Mouse (Mus musculus) gastrocnemius, postnatal 4 days (tissue): ENCODE results near the gene C77080. TPM values are rescaled to one million over a fixed set of nuclear protein-coding genes. Genes with fewer than 3 reads are reported as not detected.
A peak's percentile ranks its signal among the peaks of the same experiment; 100 is the strongest.
"Not testable (repeated sequence)": the region's sequence is repeated elsewhere in the genome, so short reads cannot be mapped to it uniquely, and the experiment has no call there.

Experiments
- DNase-seq, 2 experiments: peaks; one replicate each; pipeline ENCODE4 v3.0.0; 2021 to 2022; ENCODE audit warnings: low spot score in 2 of 2, mixed read lengths in 2 of 2
- total RNA-seq, 2 experiments: library from RNA; stranded (reverse); gene quantifications; 2 replicates each; pipeline ENCODE4 v1.2.3; 2021

The C77080 gene
- total RNA-seq, 2 experiments from 2014 or later, result 8.2 to 9.7 TPM

GRCm38 (mm10) chr4:129221097-129222010 lies 39.9 kb downstream of the C77080 start:
- DNase-seq, result no peak

- DNase-seq, result no peak
Measured at GRCm38 (mm10) chr4:129220376-129221089, 40.7 kb downstream of the C77080 start.

DNA sequence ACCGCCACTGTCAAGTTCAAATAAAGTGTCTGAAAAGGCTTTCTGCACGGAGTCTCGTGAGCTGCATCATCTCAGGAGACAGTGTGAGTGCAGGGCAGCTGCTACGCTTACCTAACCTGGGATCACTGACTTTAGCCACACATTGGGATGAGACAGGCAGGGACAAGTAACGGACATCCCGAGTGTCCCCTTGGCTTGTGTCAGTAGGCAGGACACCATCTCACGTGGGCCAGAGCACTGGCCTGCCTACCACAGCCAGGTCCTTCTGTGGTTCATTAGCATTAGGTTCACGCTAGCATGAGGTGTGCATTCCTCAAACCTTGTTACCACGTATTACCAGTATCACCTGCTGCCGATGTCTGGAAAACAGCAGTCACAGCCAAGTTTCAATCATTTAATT lies 42.0 kb downstream of the C77080 start:
- no peak for DNase-seq

- no peak for DNase-seq
Measured at GRCm38 (mm10) chr4:129218569-129219175, 42.5 kb downstream of the C77080 start.

DNA sequence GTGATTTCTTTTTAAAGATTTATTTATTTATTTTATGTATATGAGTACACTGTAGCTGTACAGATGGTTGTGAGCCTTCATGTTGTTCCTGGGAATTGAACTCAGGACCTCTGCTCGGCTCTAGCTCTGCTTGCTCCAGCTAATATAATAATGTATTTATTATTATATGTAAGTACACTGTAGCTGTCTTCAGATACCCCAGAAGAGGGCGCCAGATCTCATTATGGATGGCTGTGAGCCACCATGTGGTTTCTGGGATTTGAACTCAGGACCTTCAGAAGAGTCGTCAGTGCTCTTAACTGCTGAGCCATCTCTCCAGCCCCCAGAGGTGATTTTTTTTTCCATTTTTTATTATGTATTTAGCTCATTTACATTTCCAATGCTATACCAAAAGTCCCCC lies 48.7 kb downstream of the C77080 start:
- DNase-seq, result not testable (repeated sequence)

DNA sequence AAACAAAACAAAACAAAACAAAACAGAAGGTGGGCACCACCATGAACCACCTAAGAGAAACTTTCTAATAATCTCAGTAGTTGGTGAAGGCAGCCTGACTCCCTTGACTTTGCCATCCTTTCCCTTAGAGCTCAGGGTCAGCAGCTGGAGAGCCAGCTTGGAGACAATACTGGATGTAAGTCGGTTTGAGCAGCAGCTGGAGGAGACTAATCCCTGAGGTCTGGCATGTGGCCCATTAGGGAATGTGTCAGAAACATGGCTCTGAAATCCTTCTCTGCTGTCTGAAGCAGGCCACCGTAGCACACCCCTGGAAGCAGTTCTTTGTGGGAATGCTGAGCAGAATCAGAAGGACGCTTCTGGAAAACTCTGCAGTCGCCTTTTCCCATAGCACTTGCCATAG lies 49.7 kb downstream of the C77080 start:
- DNase-seq, result peak in 1 of 2 experiments; percentile 68

DNA sequence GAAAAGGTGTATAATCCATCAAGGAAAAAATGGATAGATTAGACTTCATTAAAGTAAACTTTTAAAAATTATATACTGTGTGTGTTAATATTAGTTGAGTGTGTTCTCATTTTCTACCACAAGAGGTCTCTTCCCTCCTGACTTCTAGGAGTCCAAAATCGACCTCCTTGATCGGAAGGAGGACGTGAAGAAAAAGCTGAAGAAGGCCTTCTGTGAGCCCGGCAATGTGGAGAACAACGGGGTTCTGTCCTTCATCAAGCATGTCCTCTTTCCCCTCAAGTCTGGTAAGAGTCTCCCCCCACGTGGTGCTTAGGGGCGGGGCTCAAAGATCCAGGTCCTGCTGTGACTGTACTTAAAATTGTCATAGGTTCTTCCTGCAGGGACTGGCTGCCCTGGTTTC lies 51.7 kb downstream of the C77080 start:
- DNase-seq, result no peak

DNA sequence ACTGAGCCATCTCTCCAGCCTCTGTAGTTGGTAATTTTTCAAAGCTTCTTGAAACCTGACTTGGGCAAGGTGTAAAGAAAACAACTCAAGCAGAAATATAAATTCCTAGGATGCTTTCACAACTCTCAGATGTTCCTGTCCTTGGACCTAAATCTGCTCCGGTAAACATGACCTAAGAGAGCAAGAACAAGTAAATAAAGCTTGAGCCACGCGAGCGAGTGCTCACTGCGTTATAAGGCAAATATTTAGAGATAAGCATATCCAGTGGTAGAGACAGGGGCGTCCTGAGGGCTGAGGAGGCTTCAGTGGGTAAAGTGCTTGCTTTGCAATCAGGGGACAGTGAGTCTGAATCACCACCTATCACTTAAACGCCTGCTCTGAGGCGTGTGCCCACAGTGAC lies 54.4 kb downstream of the C77080 start:
- no peak for DNase-seq

- no peak for DNase-seq
Measured at GRCm38 (mm10) chr4:129204655-129205054, 56.5 kb downstream of the C77080 start.

- DNase-seq, result no peak
Measured at GRCm38 (mm10) chr4:129197514-129197913, 63.7 kb downstream of the C77080 start.

GRCm38 (mm10) chr4:129194280-129194679 lies 66.9 kb downstream of the C77080 start:
- no peak for DNase-seq

DNA sequence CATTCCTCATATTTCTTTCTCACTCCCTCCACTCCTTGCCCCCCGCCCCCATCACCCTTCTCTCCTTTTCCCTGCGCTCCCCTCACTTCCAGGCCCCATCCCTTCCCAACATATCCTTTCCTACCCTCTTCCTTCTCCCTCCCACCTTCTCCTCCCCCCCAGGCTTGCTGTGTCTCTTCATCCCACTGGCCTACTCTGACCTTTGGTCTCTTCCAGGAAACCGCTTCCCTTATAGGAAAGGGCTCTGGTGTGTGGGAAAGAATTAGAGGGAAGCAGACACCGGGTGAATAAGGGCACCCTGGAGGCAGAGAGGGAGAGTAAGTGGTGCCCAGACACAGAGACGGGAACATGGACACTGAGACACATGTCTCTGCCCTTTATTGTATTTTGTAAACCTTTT lies 69.5 kb downstream of the C77080 start:
- DNase-seq, result no peak

DNA sequence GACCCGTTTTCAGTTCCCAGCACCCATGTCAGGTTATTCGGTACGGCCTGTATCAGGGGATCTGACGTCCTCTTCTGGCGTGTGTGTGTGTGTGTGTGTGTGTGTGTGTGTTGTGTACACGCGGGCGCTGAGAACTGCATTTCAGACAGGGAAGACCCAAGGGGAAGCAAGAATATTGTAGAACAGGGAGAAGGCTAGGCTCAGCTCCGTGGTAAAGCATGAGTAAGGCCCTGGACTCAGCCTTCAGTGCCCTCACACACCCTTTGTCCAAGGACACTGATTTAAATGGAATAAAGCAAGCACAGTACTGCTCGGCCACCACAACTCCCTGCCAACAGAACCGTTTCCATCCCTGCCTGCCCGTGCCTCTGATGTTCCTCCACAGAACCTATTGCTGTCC lies 70.7 kb downstream of the C77080 start:
- no peak for DNase-seq

- DNase-seq, result peak; percentile 96
Measured at GRCm38 (mm10) chr4:129189542-129190519, 71.4 kb downstream of the C77080 start, which contains the start of the genes S100pbp and Yars. S100pbp (minus strand) TSS chr4:129189727. Yars (plus strand) TSS chr4:129189760.

- peak; percentile 46 to 50 for DNase-seq
Measured at GRCm38 (mm10) chr4:129188803-129189541, 72.2 kb downstream of the C77080 start.

GRCm38 (mm10) chr4:129188041-129188659 lies 73.1 kb downstream of the C77080 start:
- no peak for DNase-seq

- DNase-seq, result no peak
Measured at GRCm38 (mm10) chr4:129179560-129179959, 81.6 kb downstream of the C77080 start.

- no peak for DNase-seq
Measured at GRCm38 (mm10) chr4:129172529-129172928, 88.7 kb downstream of the C77080 start.
